Comparison of ENCODE assay signal across 9 mouse cellular contexts in genomic region chr2:14874281-14875037, GRCm38 (mm10).
DNase-seq lines count a peak whose midpoint lies in the region; ATAC-seq and TF ChIP-seq lines count a peak whose summit lies in the region.
"Had no signal": no experiment of that assay in that cellular context is flagged by ENCODE, and none has a peak within 500 bp of the region (broad histone marks: within the 10 kb centered on the region; RNA-seq: fewer than 3 reads in every experiment).

No protein-coding gene starts in this region.

- no peak for TF ChIP-seq POLR2A in cerebellum, adult 2 months (IDR thresholded peaks at IDR 0.05; ENCODE audit: borderline replicate concordance, insufficient read depth, low read length)
- no peak for TF ChIP-seq POLR2A in lung, adult 2 months (IDR thresholded peaks at IDR 0.05; ENCODE audit: borderline replicate concordance, extremely low read depth, low read depth, low read length)

- peak overlapping the region; percentile 42 for H3K4me3 ChIP-seq in cerebellum, adult 2 months (replicated peaks; ENCODE audit: insufficient read depth, low read depth, low read length)
- peak overlapping the region; percentile 17 for H3K4me3 ChIP-seq in lung, adult 2 months (replicated peaks; ENCODE audit: extremely low read depth, low read depth, low read length)

- intact Hi-C loops in left cerebral cortex, postnatal 36 days (cut with DNase I): loop anchor here (5.0 kb wide), 1 partner anchor 132 kb away; no protein-coding TSS in a partner anchor

- no peaks in the 10 kb centered on the region for H3K27me3 ChIP-seq in cerebellum, adult 2 months (ENCODE audit: control insufficient read depth, insufficient read depth, low read length)

- TF ChIP-seq CTCF in cerebellum, adult 2 months (IDR thresholded peaks at IDR 0.05; ENCODE audit: borderline replicate concordance, insufficient read depth, low read depth, low read length): no peak
- TF ChIP-seq CTCF in lung, adult 2 months (IDR thresholded peaks at IDR 0.05; ENCODE audit: insufficient read depth, low read length): no peak

- H3K27ac ChIP-seq in cerebellum, adult 2 months (ENCODE audit: insufficient read depth, low read length): peak overlapping the region; percentile 39; the same call in 1 of the 2 replicates

- no peaks in the 10 kb centered on the region for H3K4me1 ChIP-seq in cerebellum, adult 2 months (ENCODE audit: control insufficient read depth, insufficient read depth, low read length)
- H3K4me1 ChIP-seq in lung, adult 2 months (ENCODE audit: control insufficient read depth, insufficient read depth, low read length): peaks cover 7% of the 10 kb centered on the region

- WGBS in cerebellum, adult 2 months: 52% methylated on average over 13 of the region's 13 CpGs
- WGBS in lung, adult 2 months: 36% methylated on average over 13 of the region's 13 CpGs

- DNase-seq in cerebellum, adult 2 months: peak in 1 of 2 experiments; percentile 10
- no peak for DNase-seq in lung, adult 2 months
- no peak for DNase-seq in lung, postnatal 25 days (ENCODE audit: low spot score)
- peak; percentile 46 to 55 for DNase-seq in left cerebral cortex, postnatal 36 days (ENCODE audit: low spot score in 2 of 2)
- DNase-seq in right cerebral cortex, postnatal 14 days: peak; percentile 12
- no peak for DNase-seq in gastrocnemius, postnatal 25 days
- DNase-seq: thymus, postnatal 36 days had no signal

- no peak for ATAC-seq in cerebellum, adult (ENCODE audit: insufficient number of reproducible peaks, low FRiP score, low TSS enrichment)
- no peak for ATAC-seq in granulocyte monocyte progenitor cell, adult 5-6 weeks (replicated peaks; ENCODE audit: poor library complexity, severe bottlenecking)

Comparison
In these comparisons a context has a peak if more than half of its experiments do, and no peak if none do; other contexts are left out.
1. DNase-seq: peak in left cerebral cortex, postnatal 36 days (2 of 2) and right cerebral cortex, postnatal 14 days (single experiment); none in lung, adult 2 months (single experiment), lung, postnatal 25 days (single experiment) and gastrocnemius, postnatal 25 days (single experiment).